Mouse (Mus musculus) MEL (cell line): Measurements from ENCODE around the gene Nrcam. TPM values are rescaled to one million over a fixed set of nuclear protein-coding genes. Genes with fewer than 3 reads are reported as not detected.

Experiments
- DNase-seq: peaks from one replicate; pipeline ENCODE4 v3.0.0; 2011; ENCODE audit warnings: low read depth, low spot score
- H3K27ac ChIP-seq: 2 replicates; pipeline ENCODE4 v1.5.1; 2012; ENCODE audit warnings: low read depth, mild to moderate bottlenecking, control low read depth, low read length, moderate library complexity; ENCODE audit not compliant: control insufficient read depth
- H3K27me3 ChIP-seq, 2 experiments: fragments of 150-350 bp in 1 of 2; sonication (generic) in 1 of 2; 2 replicates each; pipeline ENCODE4 v1.6.1; 2012; ENCODE audit warnings: low read length in 2 of 2, mild to moderate bottlenecking in 2 of 2, improper control_type of control experiment in 1 of 2, moderate library complexity in 1 of 2; ENCODE audit not compliant: insufficient read depth in 2 of 2, control insufficient read depth in 1 of 2
- H3K36me3 ChIP-seq, 2 experiments: 2 replicates each; pipeline ENCODE4 v1.6.1; 2012 to 2014; ENCODE audit warnings: low read length in 2 of 2, improper control_type of control experiment in 1 of 2, inconsistent platforms in 1 of 2, mild to moderate bottlenecking in 1 of 2; ENCODE audit not compliant: insufficient read depth in 2 of 2, control insufficient read depth in 1 of 2
- H3K4me1 ChIP-seq, 2 experiments: fragments of 150-350 bp in 1 of 2; sonication (generic) in 1 of 2; 2 replicates each; pipeline ENCODE4 v1.6.1; 2012; ENCODE audit warnings: low read length in 2 of 2, improper control_type of control experiment in 1 of 2, mild to moderate bottlenecking in 1 of 2; ENCODE audit not compliant: insufficient read depth in 2 of 2, control insufficient read depth in 1 of 2
- H3K4me3 ChIP-seq, 2 experiments: fragments of 150-350 bp in 1 of 2; sonication (generic) in 1 of 2; 2 replicates each; pipeline ENCODE4 v1.5.1; 2012; ENCODE audit warnings: low read depth in 2 of 2, low read length in 2 of 2, mild to moderate bottlenecking in 2 of 2, moderate library complexity in 2 of 2, control low read depth in 1 of 2, improper control_type of control experiment in 1 of 2; ENCODE audit not compliant: control insufficient read depth in 1 of 2, insufficient read depth in 1 of 2
- H3K79me2 ChIP-seq: 2 replicates; pipeline ENCODE4 v1.6.1; 2012; ENCODE audit warnings: mild to moderate bottlenecking, low read length, moderate library complexity; ENCODE audit not compliant: control insufficient read depth, poor library complexity, insufficient read depth
- H3K9ac ChIP-seq: 2 replicates; pipeline ENCODE4 v1.6.1; 2012; ENCODE audit warnings: low read depth, mild to moderate bottlenecking, control low read depth, low read length, moderate library complexity; ENCODE audit not compliant: control insufficient read depth, poor library complexity, severe bottlenecking
- H3K9me3 ChIP-seq: fragments of 150-350 bp; sonication (generic); replicated peaks from 2 replicates; pipeline ENCODE4 v1.6.1; 2012; ENCODE audit warnings: mild to moderate bottlenecking, low read length, improper control_type of control experiment, moderate library complexity; ENCODE audit not compliant: insufficient read depth
- CHD1 ChIP-seq: IDR thresholded peaks from 2 replicates; pipeline ENCODE4 v1.6.1; 2012; ENCODE audit warnings: low read depth, mild to moderate bottlenecking, inconsistent platforms, low read length, improper control_type of control experiment
- CHD2 ChIP-seq: IDR thresholded peaks from 2 replicates; pipeline ENCODE4 v1.6.1; 2011; ENCODE audit warnings: low read length, improper control_type of control experiment
- CTCF ChIP-seq, 3 experiments: IDR thresholded peaks in 2 of 3; conservative IDR thresholded peaks in 1 of 3; 2 replicates each; pipeline ENCODE4 v1.5.1; 2011 to 2012; ENCODE audit warnings: low read length in 3 of 3, low read depth in 2 of 3, mild to moderate bottlenecking in 2 of 3, improper control_type of control experiment in 1 of 3, inconsistent platforms in 1 of 3, mixed read lengths in 1 of 3, moderate library complexity in 1 of 3; ENCODE audit not compliant: control insufficient read depth in 1 of 3, insufficient read depth in 1 of 3, poor library complexity in 1 of 3, severe bottlenecking in 1 of 3
- E2F4 ChIP-seq: IDR thresholded peaks from 2 replicates; pipeline ENCODE4 v1.6.1; 2011; ENCODE audit warnings: low read depth, low read length, improper control_type of control experiment, borderline replicate concordance
- GABPA ChIP-seq: IDR thresholded peaks from 2 replicates; pipeline ENCODE4 v1.6.1; 2012; ENCODE audit warnings: low read depth, mild to moderate bottlenecking, inconsistent platforms, low read length, improper control_type of control experiment, moderate library complexity
- MAFK ChIP-seq: IDR thresholded peaks from 2 replicates; pipeline ENCODE4 v1.6.1; 2011; ENCODE audit warnings: low read depth, mild to moderate bottlenecking, low read length, improper control_type of control experiment, borderline replicate concordance
- MAX ChIP-seq: IDR thresholded peaks from 2 replicates; pipeline ENCODE4 v1.6.1; 2011; ENCODE audit warnings: low read length, improper control_type of control experiment
- MEF2A ChIP-seq: IDR thresholded peaks from 2 replicates; pipeline ENCODE4 v1.6.1; 2014; ENCODE audit warnings: low read depth, mild to moderate bottlenecking, inconsistent platforms, low read length, improper control_type of control experiment; ENCODE audit not compliant: poor library complexity, insufficient replicate concordance, severe bottlenecking; ENCODE audit errors: extremely low read depth
- MXI1 ChIP-seq: IDR thresholded peaks from 2 replicates; pipeline ENCODE4 v1.6.1; 2011; ENCODE audit warnings: mild to moderate bottlenecking, low read depth, low read length, improper control_type of control experiment
- MYB ChIP-seq: IDR thresholded peaks from 2 replicates; pipeline ENCODE4 v1.6.1; 2011; ENCODE audit warnings: mild to moderate bottlenecking, low read depth, low read length, improper control_type of control experiment
- MYC ChIP-seq: IDR thresholded peaks from 2 replicates; pipeline ENCODE4 v1.6.1; 2011; ENCODE audit warnings: low read depth, mild to moderate bottlenecking, low read length, improper control_type of control experiment, moderate library complexity
- NRF1 ChIP-seq: IDR thresholded peaks from 2 replicates; pipeline ENCODE4 v1.6.1; 2014; ENCODE audit warnings: low read depth, mild to moderate bottlenecking, inconsistent platforms, low read length, improper control_type of control experiment, moderate library complexity; ENCODE audit not compliant: poor library complexity, insufficient read depth, severe bottlenecking
- POLR2A ChIP-seq, 2 experiments: IDR thresholded peaks; 2 replicates each; pipeline ENCODE4 v1.6.1; 2011 to 2012; ENCODE audit warnings: low read length in 2 of 2, mild to moderate bottlenecking in 2 of 2, control low read depth in 1 of 2, improper control_type of control experiment in 1 of 2, low read depth in 1 of 2, moderate library complexity in 1 of 2; ENCODE audit not compliant: control insufficient read depth in 1 of 2, insufficient read depth in 1 of 2, poor library complexity in 1 of 2
- POLR2AphosphoS2 ChIP-seq: IDR thresholded peaks from 2 replicates; pipeline ENCODE4 v1.6.1; 2011; ENCODE audit warnings: low read length, improper control_type of control experiment
- RCOR1 ChIP-seq: IDR thresholded peaks from 2 replicates; pipeline ENCODE4 v1.6.1; 2012; ENCODE audit warnings: low read depth, mild to moderate bottlenecking, inconsistent platforms, low read length, improper control_type of control experiment
- TAL1 ChIP-seq: IDR thresholded peaks from 2 replicates; pipeline ENCODE4 v1.6.1; 2012; ENCODE audit warnings: mild to moderate bottlenecking, inconsistent platforms, low read length, moderate library complexity, mixed read lengths
- UBTF ChIP-seq: IDR thresholded peaks from 2 replicates; pipeline ENCODE4 v1.6.1; 2012; ENCODE audit warnings: low read depth, mild to moderate bottlenecking, inconsistent platforms, low read length, improper control_type of control experiment, moderate library complexity, borderline replicate concordance; ENCODE audit not compliant: insufficient read depth
- ZC3H11A ChIP-seq: IDR thresholded peaks from 2 replicates; pipeline ENCODE4 v1.6.1; 2012; ENCODE audit warnings: low read depth, mild to moderate bottlenecking, inconsistent platforms, low read length, improper control_type of control experiment
- ZNF384 ChIP-seq: IDR thresholded peaks from 2 replicates; pipeline ENCODE4 v1.6.1; 2012; ENCODE audit warnings: low read depth, mild to moderate bottlenecking, inconsistent platforms, low read length, improper control_type of control experiment
- polyA plus RNA-seq, 2 experiments: library from polyadenylated mRNA; stranded (reverse) in 1 of 2; unstranded in 1 of 2; fragments of >175 nt in 1 of 2; fragments of >200 nt in 1 of 2; gene quantifications; 2 replicates each; pipeline versions ENCODE4 v1.2.1 to v1.2.4; 2012; ENCODE audit warnings: low replicate concordance in 2 of 2, low read depth in 1 of 2; ENCODE audit not compliant: insufficient read length in 2 of 2, insufficient read depth in 1 of 2, missing spikeins in 1 of 2
- total RNA-seq: library from RNA; depleted of rRNA; stranded (reverse); fragments of 300-350 nt; gene quantifications from 2 replicates; pipeline ENCODE4 v1.2.3, GENCODE M21; 2012

The Nrcam gene
- total and polyA plus RNA-seq, 3 experiments: not detected

- no peak for DNase-seq
- Histone ChIP-seq H3K27me3 (peaks cover 0 to 2% of the 10 kb centered on the region in 2 experiments; a peak in 1 of 4 replicates), H3K79me2 (no peaks in the 10 kb centered on the region), H3K4me3 (no peak overlapping the region), H3K27ac (no peak overlapping the region), H3K36me3 (no peaks in the 10 kb centered on the region), H3K9me3 (no peaks in the 10 kb centered on the region), H3K4me1 (no peaks in the 10 kb centered on the region)
- TF ChIP-seq E2F4: no peak
- TF ChIP-seq, all 39 proteins: peak for 0
- no peak overlapping the region for H3K9ac ChIP-seq
Observed at GRCm38 (mm10) chr12:44375956-44376355, 47.3 kb downstream of the Nrcam start.

- Histone ChIP-seq H3K27me3 (no peaks in the 10 kb centered on the region), H3K9ac (no peak overlapping the region), H3K79me2 (no peaks in the 10 kb centered on the region), H3K27ac (no peak overlapping the region), H3K4me1 (no peaks in the 10 kb centered on the region)
- DNase-seq: no peak
- TF ChIP-seq CHD2: no peak
- no peak for TF ChIP-seq MYC
- no peak for TF ChIP-seq NRF1
- TF ChIP-seq ZC3H11A: no peak
- no peak for TF ChIP-seq MAFK
- TF ChIP-seq GABPA: no peak
- TF ChIP-seq CTCF (IDR thresholded peaks at IDR 0.05 in 2 of 3, conservative IDR thresholded peaks at IDR 0.05 in 1 of 3; ENCODE audit: control insufficient read depth in 1 of 3, insufficient read depth in 1 of 3, low read depth in 2 of 3, low read length in 3 of 3, poor library complexity in 1 of 3, severe bottlenecking in 1 of 3): no peak
- no peak for TF ChIP-seq MAX
- TF ChIP-seq RCOR1: no peak
- no peak for TF ChIP-seq CHD1
- no peak for TF ChIP-seq UBTF
- TF ChIP-seq ZNF384: no peak
- TF ChIP-seq POLR2AphosphoS2: no peak
- no peak for TF ChIP-seq POLR2A (IDR thresholded peaks at IDR 0.05; ENCODE audit: control insufficient read depth in 1 of 2, insufficient read depth in 1 of 2, low read depth in 1 of 2, low read length in 2 of 2, poor library complexity in 1 of 2)
- TF ChIP-seq, all 39 proteins: peak for 0
- H3K9me3 ChIP-seq: no peaks in the 10 kb centered on the region
- no peaks in the 10 kb centered on the region for H3K36me3 ChIP-seq
- no peak overlapping the region for H3K4me3 ChIP-seq
Observed at GRCm38 (mm10) chr12:44378431-44379161, 49.9 kb downstream of the Nrcam start.

- no peaks in the 10 kb centered on the region for H3K36me3 ChIP-seq
- no peaks in the 10 kb centered on the region for H3K27me3 ChIP-seq
- no peak overlapping the region for H3K27ac ChIP-seq
- TF ChIP-seq CTCF (IDR thresholded peaks at IDR 0.05 in 2 of 3, conservative IDR thresholded peaks at IDR 0.05 in 1 of 3; ENCODE audit: control insufficient read depth in 1 of 3, insufficient read depth in 1 of 3, low read depth in 2 of 3, low read length in 3 of 3, poor library complexity in 1 of 3, severe bottlenecking in 1 of 3): no peak
- no peak for TF ChIP-seq TAL1
- TF ChIP-seq UBTF: no peak
- no peak for TF ChIP-seq MXI1
- TF ChIP-seq MEF2A: no peak
- TF ChIP-seq MYB: no peak
- no peak for TF ChIP-seq MAX
- no peak for TF ChIP-seq CHD1
- TF ChIP-seq GABPA: no peak
- no peak for TF ChIP-seq MAFK
- TF ChIP-seq, all 39 proteins: peak for 0
- no peaks in the 10 kb centered on the region for H3K9me3 ChIP-seq
- no peaks in the 10 kb centered on the region for H3K4me1 ChIP-seq
- H3K79me2 ChIP-seq: no peaks in the 10 kb centered on the region
- DNase-seq: no peak
- H3K9ac ChIP-seq: no peak overlapping the region
- no peak overlapping the region for H3K4me3 ChIP-seq
Observed at GRCm38 (mm10) chr12:44380805-44381204, 52.1 kb downstream of the Nrcam start.
